Mouse (Mus musculus) spleen, adult 2 months (tissue): Measurements from ENCODE around the gene Trabd.

Experiments
- CTCF ChIP-seq: fragments of 200-500 bp; IDR thresholded peaks from 2 replicates; pipeline ENCODE4 v1.5.1; 2011; ENCODE audit warnings: mild to moderate bottlenecking, inconsistent platforms; ENCODE audit not compliant: insufficient read depth, insufficient read length, insufficient replicate concordance; ENCODE audit errors: extremely low read depth
- POLR2A ChIP-seq: fragments of 200-500 bp; IDR thresholded peaks from 2 replicates; pipeline ENCODE4 v1.6.1; 2011; ENCODE audit warnings: low read depth, low read length, inconsistent platforms

DNA sequence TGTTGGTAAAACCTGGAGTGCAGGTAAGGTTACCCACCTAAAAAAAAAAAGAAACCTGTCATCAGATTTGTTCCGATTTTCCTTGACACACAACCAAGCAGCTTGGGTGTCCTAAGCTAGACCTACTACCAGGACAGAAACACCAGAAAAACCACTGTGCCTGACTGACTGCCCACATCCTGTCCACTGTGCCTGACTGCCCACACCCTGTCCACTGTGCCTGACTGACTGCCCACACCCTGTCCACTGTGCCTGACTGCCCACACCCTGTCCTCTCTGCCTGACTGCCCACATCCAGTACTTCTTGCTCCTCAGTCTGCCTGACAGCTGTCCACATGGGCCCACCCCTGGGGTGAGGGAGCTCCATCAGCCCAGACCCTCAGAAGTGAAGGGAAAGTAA lies 32.1 kb downstream of the Trabd start:
- TF ChIP-seq POLR2A (no peak), CTCF (no peak)
